20 mouse cellular contexts compared by ENCODE assay signal in the genomic region with DNA sequence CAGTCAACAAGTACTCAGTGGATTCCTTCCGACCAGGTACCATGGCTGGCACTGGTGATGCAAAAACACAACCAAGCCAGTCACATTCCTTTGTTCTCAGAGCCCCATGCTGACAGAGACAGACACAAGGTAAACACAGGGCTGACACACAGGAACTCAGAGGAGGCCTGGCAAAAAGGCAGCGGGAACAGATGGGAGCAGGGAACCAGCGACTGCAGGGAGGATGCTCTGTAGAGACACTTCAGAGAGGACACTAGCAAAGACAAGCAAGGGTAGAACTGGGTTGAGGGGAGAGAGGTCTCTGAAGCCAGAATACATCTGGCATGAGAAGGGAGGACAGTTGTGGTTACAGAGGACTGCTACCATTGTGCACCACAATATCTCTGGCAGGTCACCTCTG.
DNase-seq lines count a peak whose midpoint lies in the region; ATAC-seq lines count a peak whose summit lies in the region.
"Had no signal": no experiment of that assay in that cellular context is flagged by ENCODE, and none has a peak within 500 bp of the region (broad histone marks: within the 10 kb centered on the region; RNA-seq: fewer than 3 reads in every experiment).

No protein-coding gene starts in this region.

- no peak for DNase-seq in cerebellum, postnatal 4 days (ENCODE audit: low spot score in 2 of 2)
- DNase-seq in left cerebral cortex, postnatal 4 days = peak; percentile 27
- no peak for DNase-seq in left cerebral cortex, adult 8-10 months (ENCODE audit: low spot score in 2 of 2)
- peak; percentile 87 for DNase-seq in cerebellum, adult 8-10 months
- peak; percentile 83 to 84 for DNase-seq in cerebellum, postnatal 36 days
- no peak for DNase-seq in kidney, postnatal 25 days
- DNase-seq: adrenal gland, postnatal 10 days; gastrocnemius, postnatal 36 days; heart, postnatal 36 days; kidney, adult 8-10 months; kidney, postnatal 10 days; liver, embryonic 13.5 days; lung, adult 2 months; lung, postnatal 14 days; right cerebral cortex, adult 18-20 months; right cerebral cortex, postnatal 4 days; thymus, adult 18-20 months; thymus, postnatal 36 days had no signal

- ATAC-seq in cerebellum, adult (ENCODE audit: insufficient number of reproducible peaks, low FRiP score, low TSS enrichment) = peak; percentile 97
- no peak for ATAC-seq in megakaryocyte progenitor cell, adult 5-6 weeks (replicated peaks; ENCODE audit: poor library complexity)

- intact Hi-C loops in left cerebral cortex, postnatal 4 days (cut with DNase I) = no loop called here

Comparison
In these comparisons a context has a peak if more than half of its experiments do, and no peak if none do; other contexts are left out.
1. DNase-seq: peak in left cerebral cortex, postnatal 4 days (single experiment), cerebellum, adult 8-10 months (single experiment) and cerebellum, postnatal 36 days (2 of 2); none in cerebellum, postnatal 4 days (0 of 2), left cerebral cortex, adult 8-10 months (0 of 2) and kidney, postnatal 25 days (0 of 2).